Comparison of ENCODE assay signal across 15 mouse cellular contexts in the genomic region with DNA sequence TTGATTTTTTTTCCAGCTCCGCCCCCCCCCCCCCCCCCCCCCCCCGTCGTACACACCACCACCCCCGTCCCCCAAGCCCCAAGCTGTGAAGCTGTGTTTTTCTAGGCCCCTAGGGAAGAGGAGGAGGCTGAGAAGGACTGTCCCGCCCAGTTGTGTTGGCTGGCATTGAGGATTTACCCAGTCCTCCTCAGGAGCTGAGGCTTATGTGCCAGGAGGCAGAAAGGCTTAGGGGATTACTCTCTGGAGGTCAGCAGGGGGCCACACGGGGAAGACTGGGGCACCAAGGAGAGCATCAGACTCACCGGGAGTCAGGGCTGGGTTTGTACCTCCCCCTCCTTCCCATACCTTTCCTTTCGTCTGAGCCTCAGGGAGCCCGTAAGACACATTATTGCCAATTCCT. TPM values are rescaled to one million over a fixed set of nuclear protein-coding genes. Genes with fewer than 3 reads are reported as not detected.
DNase-seq lines count a peak whose midpoint lies in the region; ATAC-seq and TF ChIP-seq lines count a peak whose summit lies in the region.
"Had no signal": no experiment of that assay in that cellular context is flagged by ENCODE, and none has a peak within 500 bp of the region (broad histone marks: within the 10 kb centered on the region; RNA-seq: fewer than 3 reads in every experiment).

No protein-coding gene starts in this region.

- H3K27ac ChIP-seq in gastrocnemius, adult 2 months = peak overlapping the region; percentile 53
- H3K27ac ChIP-seq in midbrain, embryonic 12.5 days (replicated peaks) = no peak overlapping the region
- no peak overlapping the region for H3K27ac ChIP-seq in midbrain, embryonic 14.5 days (replicated peaks; ENCODE audit: low read depth, low read length)
- H3K27ac ChIP-seq in layer of hippocampus, adult 2 months = no peak overlapping the region
- H3K27ac ChIP-seq: forebrain, embryonic 10.5 days; hindbrain, embryonic 15.5 days had no signal

- H3K9me3 ChIP-seq in midbrain, embryonic 12.5 days = no peaks in the 10 kb centered on the region
- H3K9me3 ChIP-seq in midbrain, embryonic 14.5 days (ENCODE audit: control insufficient read depth, low read length) = no peaks in the 10 kb centered on the region
- H3K9me3 ChIP-seq: forebrain, embryonic 10.5 days; hindbrain, embryonic 15.5 days had no signal

- H3K36me3 ChIP-seq in midbrain, embryonic 12.5 days = no peaks in the 10 kb centered on the region
- H3K36me3 ChIP-seq in midbrain, embryonic 14.5 days (ENCODE audit: control insufficient read depth, insufficient read depth, low read length) = no peaks in the 10 kb centered on the region
- H3K36me3 ChIP-seq: forebrain, embryonic 10.5 days; hindbrain, embryonic 15.5 days had no signal

- intact Hi-C loops in gastrocnemius, adult 2 months (cut with DNase I) = no loop called here

- WGBS in midbrain, embryonic 12.5 days = 22% methylated on average over 5 of the region's 9 CpGs
- 24% methylated on average over 5 of the region's 9 CpGs for WGBS in midbrain, embryonic 14.5 days

- H3K4me3 ChIP-seq in gastrocnemius, adult 2 months = peak overlapping the region; percentile 34
- H3K4me3 ChIP-seq in midbrain, embryonic 12.5 days = no peak overlapping the region
- no peak overlapping the region for H3K4me3 ChIP-seq in midbrain, embryonic 14.5 days (replicated peaks; ENCODE audit: low read depth, low read length)
- H3K4me3 ChIP-seq in layer of hippocampus, adult 2 months = no peak overlapping the region
- H3K4me3 ChIP-seq: forebrain, embryonic 10.5 days; hindbrain, embryonic 15.5 days had no signal

- peaks cover 28% of the 10 kb centered on the region for H3K4me1 ChIP-seq in midbrain, embryonic 12.5 days
- peaks cover 15% of the 10 kb centered on the region for H3K4me1 ChIP-seq in midbrain, embryonic 14.5 days (ENCODE audit: control insufficient read depth, insufficient read depth, low read length)

- no peak for DNase-seq in gastrocnemius, adult 2 months
- no peak for DNase-seq in gastrocnemius, postnatal 4 days (ENCODE audit: low spot score in 2 of 2)
- DNase-seq in kidney, adult 9 months = peak; percentile 12
- DNase-seq in kidney, postnatal 14 days = no peak
- no peak for DNase-seq in midbrain, embryonic 14.5 days
- DNase-seq in layer of hippocampus, adult 11-12 months (ENCODE audit: low spot score) = no peak
- no peak for DNase-seq in layer of hippocampus, adult 2 months (ENCODE audit: low spot score in 2 of 2)
- DNase-seq: embryo, embryonic 11 days; liver; thymus, postnatal 4 days had no signal

- H3K4me2 ChIP-seq in midbrain, embryonic 12.5 days (replicated peaks) = no peak overlapping the region
- no peak overlapping the region for H3K4me2 ChIP-seq in midbrain, embryonic 14.5 days (ENCODE audit: low read length)
- H3K4me2 ChIP-seq: heart, embryonic 11.5 days; hindbrain, embryonic 15.5 days had no signal

- H3K27me3 ChIP-seq in midbrain, embryonic 12.5 days = 0 out of 2 replicates have a peak, but pooled peaks cover 11% of the 10 kb centered on the region
- H3K27me3 ChIP-seq in midbrain, embryonic 14.5 days (ENCODE audit: control insufficient read depth, insufficient read depth, low read length) = no peaks in the 10 kb centered on the region
- H3K27me3 ChIP-seq: hindbrain, embryonic 15.5 days had no signal

- TF ChIP-seq CTCF in gastrocnemius, adult 2 months (IDR thresholded peaks at IDR 0.05) = no peak
- TF ChIP-seq CTCF in layer of hippocampus, adult 2 months (conservative IDR thresholded peaks at IDR 0.05) = no peak

- H3K9ac ChIP-seq in midbrain, embryonic 12.5 days (replicated peaks) = 0 out of 2 replicates have a peak overlapping the region, but pooled peaks have one; percentile 21
- H3K9ac ChIP-seq in midbrain, embryonic 14.5 days (replicated peaks; ENCODE audit: low read length) = no peak overlapping the region
- H3K9ac ChIP-seq: hindbrain, embryonic 15.5 days had no signal

- no peak for ATAC-seq in midbrain, embryonic 12.5 days (ENCODE audit: low FRiP score, low read depth)
- ATAC-seq in midbrain, embryonic 14.5 days (ENCODE audit: low FRiP score, low TSS enrichment) = no peak
- ATAC-seq: midbrain, embryonic 16.5 days had no signal

RNA-seq across cellular contexts. Expression of gene Clstn1, which starts 13.8 kb away (rescaled TPM):
- 10 to 100 TPM; 24.0 to 38.2 TPM for total RNA-seq in gastrocnemius, adult 2 months (2021)
- total RNA-seq in gastrocnemius, postnatal 4 days (2021) = 10 to 100 TPM; 78.9 to 80.6 TPM
- polyA plus RNA-seq in midbrain, embryonic 12.5 days (2016; fragmentation: Nextera tagmentation; extraction: Ambion mirVana) = 84.4 and 103 TPM in 2 replicates
- polyA plus RNA-seq in midbrain, embryonic 14.5 days (2014; fragmentation: Nextera tagmentation; extraction: Ambion mirVana) = 104 and 117 TPM in 2 replicates
- total RNA-seq in layer of hippocampus, adult 2 months (2021) = 100 to 1,000 TPM; 748 to 817 TPM

RNA-seq across cellular contexts. Expression of gene Ctnnbip1, which starts 54.4 kb away (rescaled TPM):
- total RNA-seq in gastrocnemius, adult 2 months (2021) = 10 to 100 TPM; 19.0 to 21.4 TPM
- 100 to 1,000 TPM in 1 of 2 experiments, 10 to 100 TPM in 1; 93.5 to 100 TPM for total RNA-seq in gastrocnemius, postnatal 4 days (2021)
- polyA plus RNA-seq in midbrain, embryonic 12.5 days (2016; fragmentation: Nextera tagmentation; extraction: Ambion mirVana) = 66.3 and 68.2 TPM in 2 replicates
- polyA plus RNA-seq in midbrain, embryonic 14.5 days (2014; fragmentation: Nextera tagmentation; extraction: Ambion mirVana) = 93.6 and 95.3 TPM in 2 replicates
- 10 to 100 TPM; 32.2 to 34.4 TPM for total RNA-seq in layer of hippocampus, adult 2 months (2021)

Comparison
In these comparisons a context has a peak if more than half of its experiments do, and no peak if none do; other contexts are left out.
1. RNA of gene Clstn1, which starts 13.8 kb away (total RNA-seq): 748 to 817 TPM in layer of hippocampus, adult 2 months; 78.9 to 80.6 TPM in gastrocnemius, postnatal 4 days and 24.0 to 38.2 TPM in gastrocnemius, adult 2 months; every median in the first group is over 4 times any median in the second.